Mouse (Mus musculus): Measurements from ENCODE around the gene Igf2r. TPM values are rescaled to one million over a fixed set of nuclear protein-coding genes. Genes with fewer than 3 reads are reported as not detected.

Gene Igf2r
- polyA plus RNA-seq, 1 experiment: 27.5 TPM

GRCm38 (mm10) chr17:12724767-12725744, 44.4 kb downstream of the Igf2r start:
- H3K4me1 ChIP-seq (ENCODE audit: control insufficient read depth, insufficient read depth, low read length): peaks cover 28% of the 10 kb centered on the region
- DNase-seq: no peak
- no peak overlapping the region for H3K4me3 ChIP-seq (replicated peaks; ENCODE audit: extremely low read depth, low read depth, low read length)
- 17% methylated on average over 6 of the region's 6 CpGs for WGBS
- TF ChIP-seq POLR2A (IDR thresholded peaks at IDR 0.05; ENCODE audit: borderline replicate concordance, extremely low read depth, low read depth, low read length) (no peak), CTCF (IDR thresholded peaks at IDR 0.05; ENCODE audit: insufficient read depth, low read length) (no peak)

DNA sequence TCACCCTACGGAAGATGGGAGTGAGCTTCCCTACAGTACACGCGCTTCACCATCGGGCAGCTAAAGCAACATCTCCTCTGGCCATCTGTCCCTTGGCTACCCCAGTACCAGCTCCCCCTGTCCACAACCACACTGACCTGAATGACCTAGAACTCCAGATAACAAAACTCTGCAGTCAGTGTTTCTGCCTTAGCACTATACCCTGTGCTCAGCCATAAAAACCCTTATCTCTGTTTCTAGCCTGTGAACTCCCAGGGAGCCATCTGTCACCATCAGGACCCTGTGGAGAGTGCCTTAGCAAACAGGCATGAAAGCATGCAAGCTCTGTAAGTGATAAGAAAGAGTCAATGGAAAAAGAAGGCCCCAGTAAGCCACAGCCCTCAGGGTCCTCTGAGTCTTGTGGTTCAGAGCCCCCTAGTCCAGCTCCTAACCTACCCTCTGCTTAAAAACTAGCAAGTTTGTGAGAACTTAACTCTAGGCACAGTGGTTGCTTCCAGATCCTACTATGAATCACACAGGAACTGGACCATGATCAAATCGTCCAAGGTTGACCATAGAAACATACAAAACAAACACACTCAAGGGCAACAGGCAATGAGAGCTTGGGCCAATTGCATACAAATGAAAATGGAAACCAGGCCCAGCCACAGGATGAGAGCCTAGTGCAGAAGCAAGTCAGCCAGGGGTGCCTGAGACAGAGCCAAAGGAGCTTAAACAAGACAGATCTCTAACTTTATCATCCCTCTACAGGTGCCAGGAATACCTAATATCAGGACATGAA, 45.3 kb downstream of the Igf2r start:
- H3K4me1 ChIP-seq (ENCODE audit: control insufficient read depth, insufficient read depth, low read length): peaks cover 28% of the 10 kb centered on the region
- H3K4me3 ChIP-seq (replicated peaks; ENCODE audit: extremely low read depth, low read depth, low read length): no peak overlapping the region
- no peak for TF ChIP-seq CTCF (IDR thresholded peaks at IDR 0.05; ENCODE audit: insufficient read depth, low read length)
- no peak for TF ChIP-seq POLR2A (IDR thresholded peaks at IDR 0.05; ENCODE audit: borderline replicate concordance, extremely low read depth, low read depth, low read length)
- WGBS: 67% methylated on average over 5 of the region's 5 CpGs
- no peak for DNase-seq

DNA sequence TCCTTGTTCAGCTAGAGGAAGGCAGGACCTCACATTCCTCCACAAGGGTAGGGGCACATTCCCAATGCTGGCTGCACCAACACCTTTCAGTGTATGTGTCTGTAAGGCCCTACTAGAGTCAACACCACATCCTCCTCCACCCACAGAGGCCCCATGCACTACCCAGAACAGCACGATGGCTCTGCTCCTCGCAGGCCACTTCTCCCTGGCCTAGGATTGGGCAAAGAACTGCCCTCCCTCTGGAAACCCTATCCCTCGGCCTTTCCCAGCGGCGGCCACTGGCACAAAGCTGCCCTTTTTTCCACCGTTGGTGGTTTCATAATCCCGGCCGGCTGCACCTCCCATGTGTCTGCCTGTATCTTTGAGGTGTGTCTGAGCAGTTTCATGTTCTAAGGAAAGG, 46.8 kb downstream of the Igf2r start:
- H3K4me1 ChIP-seq (ENCODE audit: control insufficient read depth, insufficient read depth, low read length): peaks cover 28% of the 10 kb centered on the region
- H3K4me3 ChIP-seq (replicated peaks; ENCODE audit: extremely low read depth, low read depth, low read length): no peak overlapping the region
- TF ChIP-seq CTCF (IDR thresholded peaks at IDR 0.05; ENCODE audit: insufficient read depth, low read length) (no peak), POLR2A (IDR thresholded peaks at IDR 0.05; ENCODE audit: borderline replicate concordance, extremely low read depth, low read depth, low read length) (no peak)
- 31% methylated on average over 8 of the region's 8 CpGs for WGBS
- DNase-seq: no peak

- Histone ChIP-seq H3K4me1 (ENCODE audit: control insufficient read depth, insufficient read depth, low read length) (peaks cover 28% of the 10 kb centered on the region), H3K4me3 (replicated peaks; ENCODE audit: extremely low read depth, low read depth, low read length) (no peak overlapping the region)
- WGBS: 56% methylated on average over 5 of the region's 5 CpGs
- DNase-seq: no peak
- no peak for TF ChIP-seq POLR2A (IDR thresholded peaks at IDR 0.05; ENCODE audit: borderline replicate concordance, extremely low read depth, low read depth, low read length)
- TF ChIP-seq CTCF (IDR thresholded peaks at IDR 0.05; ENCODE audit: insufficient read depth, low read length): no peak
These were observed 48.2 kb downstream of the Igf2r start for GRCm38 (mm10) chr17:12721118-12721886.

GRCm38 (mm10) chr17:12718251-12718650, 51.2 kb downstream of the Igf2r start:
- TF ChIP-seq CTCF (IDR thresholded peaks at IDR 0.05; ENCODE audit: insufficient read depth, low read length): no peak
- TF ChIP-seq POLR2A (IDR thresholded peaks at IDR 0.05; ENCODE audit: borderline replicate concordance, extremely low read depth, low read depth, low read length): no peak
- Histone ChIP-seq H3K4me1 (ENCODE audit: control insufficient read depth, insufficient read depth, low read length) (0 out of 2 replicates have a peak, but pooled peaks cover 4% of the 10 kb centered on the region), H3K4me3 (replicated peaks; ENCODE audit: extremely low read depth, low read depth, low read length) (no peak overlapping the region)
- 47% methylated on average over 7 of the region's 7 CpGs for WGBS
- no peak for DNase-seq

- TF ChIP-seq CTCF (IDR thresholded peaks at IDR 0.05; ENCODE audit: insufficient read depth, low read length) (no peak), POLR2A (IDR thresholded peaks at IDR 0.05; ENCODE audit: borderline replicate concordance, extremely low read depth, low read depth, low read length) (no peak)
- no peak for DNase-seq
- Histone ChIP-seq H3K4me3 (replicated peaks; ENCODE audit: extremely low read depth, low read depth, low read length) (no peak overlapping the region), H3K4me1 (ENCODE audit: control insufficient read depth, insufficient read depth, low read length) (0 out of 2 replicates have a peak, but pooled peaks cover 3% of the 10 kb centered on the region)
- WGBS: 63% methylated on average over 4 of the region's 4 CpGs
These were observed 52.0 kb downstream of the Igf2r start for GRCm38 (mm10) chr17:12717445-12717844.

DNA sequence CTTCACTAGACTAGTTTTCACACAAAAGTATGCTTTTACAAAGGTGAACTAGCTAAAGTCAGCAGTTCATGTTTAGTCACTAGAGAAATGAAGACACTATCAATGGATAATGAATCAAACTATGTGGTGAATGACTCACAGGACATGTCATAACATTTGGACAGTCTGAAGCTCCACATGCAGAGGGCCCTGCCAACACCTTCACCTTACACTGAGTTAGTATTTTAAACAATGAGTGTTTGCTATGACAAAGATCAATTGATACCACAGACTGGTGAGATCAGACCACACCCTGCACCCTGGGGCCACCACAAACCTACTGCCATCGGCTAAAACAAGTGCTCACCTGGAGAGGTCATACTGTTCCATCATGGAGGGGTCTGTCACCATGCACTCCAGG, 54.4 kb downstream of the Igf2r start:
- 26% methylated on average over 1 of the region's 1 CpGs for WGBS
- Histone ChIP-seq H3K4me1 (ENCODE audit: control insufficient read depth, insufficient read depth, low read length) (no peaks in the 10 kb centered on the region), H3K4me3 (replicated peaks; ENCODE audit: extremely low read depth, low read depth, low read length) (no peak overlapping the region)
- no peak for DNase-seq
- no peak for TF ChIP-seq POLR2A (IDR thresholded peaks at IDR 0.05; ENCODE audit: borderline replicate concordance, extremely low read depth, low read depth, low read length)
- TF ChIP-seq CTCF (IDR thresholded peaks at IDR 0.05; ENCODE audit: insufficient read depth, low read length): no peak

DNA sequence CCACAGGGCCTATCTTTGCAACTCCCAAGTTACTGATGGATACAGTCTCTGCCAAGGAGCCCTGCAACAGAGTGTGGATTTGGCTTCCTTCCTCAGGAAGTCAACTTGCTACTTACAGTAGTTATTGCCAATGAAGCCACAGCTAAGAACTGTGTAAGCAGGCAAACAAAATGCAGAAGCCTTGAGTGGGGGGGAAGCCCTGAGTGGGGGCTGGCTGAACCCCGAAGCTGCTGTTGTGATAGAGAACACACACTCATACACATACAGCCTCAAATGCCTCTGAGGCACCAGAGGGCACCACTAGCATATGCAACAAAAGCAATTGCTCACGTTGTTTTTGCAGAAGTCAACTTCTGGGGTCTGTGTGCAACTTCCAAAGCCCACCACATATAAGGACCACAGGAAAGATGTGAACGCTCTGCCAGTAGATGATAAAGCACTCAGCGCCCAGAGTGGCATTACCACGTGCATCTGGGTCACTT, 55.3 kb downstream of the Igf2r start:
- no peak overlapping the region for H3K4me3 ChIP-seq (replicated peaks; ENCODE audit: extremely low read depth, low read depth, low read length)
- DNase-seq: no peak
- H3K4me1 ChIP-seq (ENCODE audit: control insufficient read depth, insufficient read depth, low read length): no peaks in the 10 kb centered on the region
- TF ChIP-seq CTCF (IDR thresholded peaks at IDR 0.05; ENCODE audit: insufficient read depth, low read length): no peak
- TF ChIP-seq POLR2A (IDR thresholded peaks at IDR 0.05; ENCODE audit: borderline replicate concordance, extremely low read depth, low read depth, low read length): no peak
- 35% methylated on average over 5 of the region's 5 CpGs for WGBS

GRCm38 (mm10) chr17:12712993-12713392, 56.5 kb downstream of the Igf2r start:
- no peak overlapping the region for H3K4me3 ChIP-seq (replicated peaks; ENCODE audit: extremely low read depth, low read depth, low read length)
- 73% methylated on average over 3 of the region's 3 CpGs for WGBS
- TF ChIP-seq CTCF (IDR thresholded peaks at IDR 0.05; ENCODE audit: insufficient read depth, low read length) (no peak), POLR2A (IDR thresholded peaks at IDR 0.05; ENCODE audit: borderline replicate concordance, extremely low read depth, low read depth, low read length) (no peak)

More at GRCm38 (mm10) chr17:12712993-12713392, 56.5 kb downstream of the Igf2r start:
- no peaks in the 10 kb centered on the region for H3K4me1 ChIP-seq (ENCODE audit: control insufficient read depth, insufficient read depth, low read length)
- DNase-seq: no peak
